Mouse (Mus musculus) ovary, postnatal 36 days (tissue): ENCODE results near the gene Trak1.

ENCODE experiments used
- DNase-seq: peaks from one replicate; pipeline ENCODE4 v3.0.0; 2022; ENCODE audit warnings: low spot score, mixed read lengths

Trak1 gene

GRCm38 (mm10) chr9:121487216-121487615, 189.9 kb downstream of the Trak1 start:
- DNase-seq, result no peak

GRCm38 (mm10) chr9:121491592-121492240, 194.4 kb downstream of the Trak1 start:
- DNase-seq, result no peak

- DNase-seq, result no peak
Observed at GRCm38 (mm10) chr9:121494006-121494767, 196.9 kb downstream of the Trak1 start.

- DNase-seq, result peak; percentile 19
Observed at GRCm38 (mm10) chr9:121495529-121495928, 198.2 kb downstream of the Trak1 start, which contains the start of gene Cck. TSS of gene Cck (minus strand) at chr9:121495694.

GRCm38 (mm10) chr9:121496102-121496501, 198.8 kb downstream of the Trak1 start:
- DNase-seq, result no peak

GRCm38 (mm10) chr9:121505346-121505745, 208.0 kb downstream of the Trak1 start:
- DNase-seq, result no peak

- DNase-seq, result no peak
Observed at GRCm38 (mm10) chr9:121506478-121507180, 209.3 kb downstream of the Trak1 start.

GRCm38 (mm10) chr9:121511911-121512310, 214.6 kb downstream of the Trak1 start:
- no peak for DNase-seq

GRCm38 (mm10) chr9:121514462-121514861, 217.2 kb downstream of the Trak1 start:
- DNase-seq, result no peak

- no peak for DNase-seq
Observed at GRCm38 (mm10) chr9:121520047-121520446, 222.7 kb downstream of the Trak1 start.
